In the genomic region with DNA sequence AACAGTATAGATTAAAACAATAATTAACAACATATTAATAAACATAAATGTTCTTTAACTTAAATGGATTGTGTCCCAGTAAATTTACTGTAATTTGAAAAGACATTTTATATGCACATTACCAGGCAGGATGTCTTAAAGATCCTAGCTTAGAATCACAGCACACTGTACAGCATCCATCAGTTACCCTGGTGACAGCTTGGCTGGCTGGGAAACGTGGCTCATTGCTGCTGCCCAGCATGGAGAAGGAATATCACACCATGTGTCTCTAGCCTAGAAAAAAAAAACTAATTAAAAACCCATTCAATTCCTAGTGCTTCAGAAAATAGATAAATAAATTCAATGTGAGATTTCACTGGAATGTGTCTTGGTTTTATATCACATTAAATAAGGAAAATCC, we compare ENCODE assay signal across 14 mouse cellular contexts.
DNase-seq lines count a peak whose midpoint lies in the region; ATAC-seq and TF ChIP-seq lines count a peak whose summit lies in the region.
"Had no signal": no experiment of that assay in that cellular context is flagged by ENCODE, and none has a peak within 500 bp of the region (broad histone marks: within the 10 kb centered on the region; RNA-seq: fewer than 3 reads in every experiment).

No protein-coding gene starts in this region.

- H3K27me3 ChIP-seq in intestine, embryonic 16.5 days (replicated peaks; ENCODE audit: control insufficient read depth, insufficient read depth, low read length): no peaks in the 10 kb centered on the region
- H3K27me3 ChIP-seq: embryonic facial prominence, embryonic 12.5 days had no signal

- no peaks in the 10 kb centered on the region for H3K4me1 ChIP-seq in intestine, embryonic 16.5 days (ENCODE audit: control insufficient read depth, insufficient read depth, low read length)
- H3K4me1 ChIP-seq: embryonic facial prominence, embryonic 12.5 days had no signal

- no peak overlapping the region for H3K9ac ChIP-seq in intestine, embryonic 16.5 days (ENCODE audit: low read depth, low read length)
- H3K9ac ChIP-seq: embryonic facial prominence, embryonic 12.5 days had no signal

- no peak for TF ChIP-seq CTCF in brain, embryonic 14.5 days (IDR thresholded peaks at IDR 0.05; ENCODE audit: borderline replicate concordance, extremely low read depth, insufficient read depth, insufficient read length)

- H3K4me2 ChIP-seq in intestine, embryonic 16.5 days (ENCODE audit: low read depth, low read length): no peak overlapping the region
- H3K4me2 ChIP-seq: embryonic facial prominence, embryonic 12.5 days; liver, embryonic 11.5 days had no signal

- peak; percentile 8 for DNase-seq in embryo, embryonic 10 days (ENCODE audit: low spot score)
- no peak for DNase-seq in embryo, embryonic 10.5 days (ENCODE audit: low spot score)
- DNase-seq in left cerebral cortex, postnatal 4 days: peak; percentile 28
- no peak for DNase-seq in left cerebral cortex, adult 18-20 months (ENCODE audit: low spot score in 2 of 2)
- DNase-seq in brain, embryonic 14.5 days (ENCODE audit: low read depth): peak; percentile 83
- peak; percentile 30 to 56 for DNase-seq in layer of hippocampus, adult 8-10 months (ENCODE audit: low spot score in 2 of 2)
- no peak for DNase-seq in ovary, adult 18-20 months (ENCODE audit: low spot score)
- DNase-seq: cerebellum, adult 18-20 months; gastrocnemius, postnatal 14 days had no signal

- H3K4me3 ChIP-seq in intestine, embryonic 16.5 days (ENCODE audit: low read length): no peak overlapping the region
- H3K4me3 ChIP-seq: embryonic facial prominence, embryonic 12.5 days; left cerebral cortex, adult 2 months had no signal

- ATAC-seq in intestine, embryonic 16.5 days: no peak
- ATAC-seq: Patski had no signal

- no peak for TF ChIP-seq POLR2A in brain, embryonic 14.5 days (IDR thresholded peaks at IDR 0.05; ENCODE audit: borderline replicate concordance, extremely low read depth, insufficient read depth, insufficient read length, poor library complexity, severe bottlenecking)

- no peaks in the 10 kb centered on the region for H3K36me3 ChIP-seq in intestine, embryonic 16.5 days (ENCODE audit: control insufficient read depth, insufficient read depth, low read length)
- H3K36me3 ChIP-seq: embryonic facial prominence, embryonic 12.5 days had no signal

- WGBS in intestine, embryonic 16.5 days: 32% methylated on average over 1 of the region's 1 CpGs

- intact Hi-C loops in left cerebral cortex, postnatal 4 days (cut with DNase I): no loop called here

- no peaks in the 10 kb centered on the region for H3K9me3 ChIP-seq in intestine, embryonic 16.5 days (ENCODE audit: control insufficient read depth, low read length)
- H3K9me3 ChIP-seq: embryonic facial prominence, embryonic 12.5 days had no signal

- no peak overlapping the region for H3K27ac ChIP-seq in intestine, embryonic 16.5 days (ENCODE audit: low read length)
- H3K27ac ChIP-seq: embryonic facial prominence, embryonic 12.5 days; left cerebral cortex, adult 2 months had no signal

Comparison
In these comparisons a context has a peak if more than half of its experiments do, and no peak if none do; other contexts are left out.
1. DNase-seq: peak in embryo, embryonic 10 days (single experiment), left cerebral cortex, postnatal 4 days (single experiment), brain, embryonic 14.5 days (single experiment) and layer of hippocampus, adult 8-10 months (2 of 2); none in embryo, embryonic 10.5 days (single experiment), left cerebral cortex, adult 18-20 months (0 of 2) and ovary, adult 18-20 months (single experiment).